Mouse (Mus musculus) spleen, postnatal 36 days (tissue): ENCODE measurements around the gene Fcamr.

Experiments used
- DNase-seq, 2 experiments: peaks; one replicate each; pipeline ENCODE4 v3.0.0; 2022; ENCODE audit warnings: low spot score in 2 of 2, mixed read lengths in 1 of 2

Fcamr gene

GRCm38 (mm10) chr1:130850405-130850804 is 49.7 kb downstream of the Fcamr start:
- peak; percentile 86 to 88 for DNase-seq

GRCm38 (mm10) chr1:130854819-130855218 is 54.1 kb downstream of the Fcamr start:
- no peak for DNase-seq

GRCm38 (mm10) chr1:130855723-130856122 is 55.0 kb downstream of the Fcamr start:
- no peak for DNase-seq

GRCm38 (mm10) chr1:130857456-130857855 is 56.8 kb downstream of the Fcamr start:
- DNase-seq = no peak

GRCm38 (mm10) chr1:130864238-130864637 is 63.5 kb downstream of the Fcamr start:
- DNase-seq = peak; percentile 91 to 92
